Mouse (Mus musculus) thymus, adult 2 months (tissue): ENCODE results near the gene Capns1.

Experiments
- CTCF ChIP-seq: fragments of 200-500 bp; IDR thresholded peaks from 2 replicates; pipeline ENCODE4 v1.5.1; 2012; ENCODE audit warnings: mild to moderate bottlenecking, control low read depth, low read length, moderate library complexity, borderline replicate concordance; ENCODE audit not compliant: control insufficient read depth, poor library complexity, insufficient read depth; ENCODE audit errors: extremely low read depth
- POLR2A ChIP-seq: fragments of 200-500 bp; IDR thresholded peaks from 2 replicates; pipeline ENCODE4 v1.6.1; 2012; ENCODE audit warnings: mild to moderate bottlenecking, low read length, control low read depth, moderate library complexity; ENCODE audit not compliant: control insufficient read depth, poor library complexity, insufficient read depth; ENCODE audit errors: extremely low read depth

GRCm38 (mm10) chr7:30154040-30154439 is 44.6 kb downstream of the Capns1 start:
- TF ChIP-seq CTCF: no peak
- no peak for TF ChIP-seq POLR2A
